Mouse (Mus musculus): ENCODE results near the gene Dmkn. TPM values are rescaled to one million over a fixed set of nuclear protein-coding genes. Genes with fewer than 3 reads are reported as not detected.
"Not testable (repeated sequence)": the region's sequence is repeated elsewhere in the genome, so short reads cannot be mapped to it uniquely, and the experiment has no call there.

The Dmkn gene
- under 1 TPM; 0.56 to 1.00 TPM for total RNA-seq (2021)
- long read RNA-seq, experiment 1 = 0 reads
- long read RNA-seq, experiment 2, partial matches to known transcripts = 0 of 1 reads
- long read RNA-seq, experiment 2, other reads (novel, unspliced or antisense) = 0 of 1 reads

DNA sequence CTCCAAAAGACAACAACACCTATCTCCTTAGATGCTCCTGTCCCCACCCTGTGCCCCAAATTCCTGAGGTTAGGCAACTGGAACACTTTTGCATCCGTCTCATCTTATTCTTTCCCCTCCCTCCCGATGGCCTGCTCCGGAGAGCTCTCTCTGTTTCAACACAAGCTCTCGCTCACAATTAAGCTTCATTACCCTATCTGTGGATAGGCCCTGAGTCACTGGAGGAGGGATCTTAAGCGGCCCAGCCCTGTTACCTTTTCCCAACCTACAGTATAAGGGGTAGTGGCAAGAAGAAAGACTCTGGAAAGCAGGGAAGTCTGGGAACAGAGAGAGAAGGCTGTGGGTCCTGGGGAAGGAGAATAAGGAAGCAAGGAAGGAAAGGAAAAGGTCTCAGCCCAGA is at the start of gene Dmkn:
Gene Dmkn (plus strand): TSS at position 301 of the 400 bp plus-strand sequence.
- no peak for DNase-seq (ENCODE audit: low spot score in 2 of 2)
- TF ChIP-seq CTCF (conservative IDR thresholded peaks at IDR 0.05) = no peak
- Histone ChIP-seq H3K27ac (no peak within 1 kb of the TSS), H3K4me3 (no peak within 1 kb of the TSS)

DNA sequence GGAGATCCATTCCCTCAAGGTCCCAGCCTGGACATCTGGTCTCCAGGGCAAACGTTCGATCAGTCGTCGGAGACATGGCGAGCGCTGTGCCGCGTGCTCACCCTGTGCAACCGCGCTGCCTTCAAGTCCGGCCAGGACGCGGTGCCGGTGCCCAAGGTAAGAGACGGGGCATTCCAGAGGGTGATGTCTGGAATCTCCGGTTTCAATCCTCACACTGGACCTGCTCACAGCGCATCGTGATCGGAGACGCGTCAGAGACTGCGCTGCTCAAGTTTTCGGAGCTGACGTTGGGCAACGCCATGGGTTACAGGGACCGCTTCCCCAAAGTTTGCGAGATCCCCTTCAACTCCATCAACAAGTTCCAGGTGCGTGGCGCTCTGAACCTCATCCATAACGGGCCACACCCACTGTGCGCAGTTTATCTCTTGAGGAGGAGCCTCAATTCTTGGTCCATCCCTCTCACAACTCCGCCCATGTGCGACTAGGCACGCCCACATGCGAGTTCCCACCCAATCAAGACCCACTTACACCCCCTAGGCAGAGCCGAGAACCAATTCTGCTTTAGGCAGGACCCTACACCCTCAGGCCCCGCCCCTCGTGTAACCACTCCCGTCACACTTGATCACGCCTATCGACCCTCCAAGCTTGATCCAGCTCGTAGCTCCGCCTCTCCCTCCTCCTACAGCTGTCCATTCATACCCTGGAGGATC is 46.4 kb upstream of the Dmkn start:
- peak; percentile 42 to 45 for DNase-seq (ENCODE audit: low spot score in 2 of 2)
- Histone ChIP-seq H3K4me3 (peak overlapping the region; percentile 34), H3K27ac (no peak overlapping the region)
- no peak for TF ChIP-seq CTCF (conservative IDR thresholded peaks at IDR 0.05)

DNA sequence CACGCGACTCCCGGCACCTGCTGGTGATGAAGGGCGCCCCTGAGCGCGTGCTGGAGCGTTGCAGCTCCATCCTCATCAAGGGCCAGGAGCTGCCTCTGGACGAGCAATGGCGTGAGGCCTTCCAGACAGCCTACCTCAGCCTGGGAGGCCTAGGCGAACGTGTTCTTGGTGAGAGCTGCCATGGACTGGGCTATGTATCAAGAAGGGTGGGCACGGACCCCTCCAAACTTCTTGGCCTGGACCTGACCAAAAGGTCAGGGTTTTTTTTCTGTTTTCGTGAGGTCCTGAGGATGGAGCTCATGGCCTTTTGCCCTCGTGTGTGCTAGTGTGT is 45.9 kb upstream of the Dmkn start:
- H3K4me3 ChIP-seq = peak overlapping the region; percentile 34
- no peak overlapping the region for H3K27ac ChIP-seq
- no peak for TF ChIP-seq CTCF (conservative IDR thresholded peaks at IDR 0.05)
- DNase-seq (ENCODE audit: low spot score in 2 of 2) = no peak

DNA sequence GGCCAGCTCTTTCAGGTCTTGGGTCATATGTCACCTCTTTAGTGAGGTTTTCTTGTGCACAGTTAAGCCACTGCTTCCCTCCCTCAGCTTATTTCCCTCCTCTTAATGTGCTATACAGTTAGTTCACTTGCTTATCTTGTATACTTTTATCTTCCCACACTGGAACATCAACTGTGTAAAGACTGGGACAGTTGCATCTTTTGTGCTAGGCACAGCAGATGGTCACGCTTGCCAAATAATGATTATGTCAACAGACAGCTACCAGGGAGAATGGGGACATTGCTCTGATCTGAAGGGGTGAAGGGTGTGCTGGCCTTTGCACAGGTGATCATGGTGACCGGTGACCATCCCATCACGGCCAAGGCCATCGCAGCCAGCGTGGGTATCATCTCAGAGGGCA is 43.9 kb upstream of the Dmkn start:
- TF ChIP-seq CTCF (conservative IDR thresholded peaks at IDR 0.05) = no peak
- Histone ChIP-seq H3K4me3 (no peak overlapping the region), H3K27ac (no peak overlapping the region)
- no peak for DNase-seq (ENCODE audit: low spot score in 2 of 2)

DNA sequence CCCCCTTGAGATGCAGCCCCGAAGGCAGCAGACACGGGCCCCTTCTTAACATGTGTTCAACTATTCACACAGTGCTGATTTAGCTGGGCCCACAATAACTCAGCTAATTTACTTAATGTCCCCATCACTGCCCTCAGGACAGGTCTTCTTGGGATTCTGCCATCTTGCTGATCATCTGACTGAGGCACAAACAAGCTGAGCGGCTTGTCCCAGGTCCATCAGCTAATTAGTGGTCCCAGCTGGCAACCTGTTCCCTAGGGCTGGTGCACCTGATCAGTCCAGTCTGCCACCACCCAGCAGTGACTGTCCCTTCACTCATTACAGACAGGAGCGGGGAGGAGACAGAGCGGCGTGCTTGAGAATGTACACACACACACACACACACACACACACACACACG is 42.3 kb upstream of the Dmkn start:
- Histone ChIP-seq H3K27ac (no peak overlapping the region), H3K4me3 (no peak overlapping the region)
- DNase-seq (ENCODE audit: low spot score in 2 of 2) = no peak
- TF ChIP-seq CTCF (conservative IDR thresholded peaks at IDR 0.05) = no peak

DNA sequence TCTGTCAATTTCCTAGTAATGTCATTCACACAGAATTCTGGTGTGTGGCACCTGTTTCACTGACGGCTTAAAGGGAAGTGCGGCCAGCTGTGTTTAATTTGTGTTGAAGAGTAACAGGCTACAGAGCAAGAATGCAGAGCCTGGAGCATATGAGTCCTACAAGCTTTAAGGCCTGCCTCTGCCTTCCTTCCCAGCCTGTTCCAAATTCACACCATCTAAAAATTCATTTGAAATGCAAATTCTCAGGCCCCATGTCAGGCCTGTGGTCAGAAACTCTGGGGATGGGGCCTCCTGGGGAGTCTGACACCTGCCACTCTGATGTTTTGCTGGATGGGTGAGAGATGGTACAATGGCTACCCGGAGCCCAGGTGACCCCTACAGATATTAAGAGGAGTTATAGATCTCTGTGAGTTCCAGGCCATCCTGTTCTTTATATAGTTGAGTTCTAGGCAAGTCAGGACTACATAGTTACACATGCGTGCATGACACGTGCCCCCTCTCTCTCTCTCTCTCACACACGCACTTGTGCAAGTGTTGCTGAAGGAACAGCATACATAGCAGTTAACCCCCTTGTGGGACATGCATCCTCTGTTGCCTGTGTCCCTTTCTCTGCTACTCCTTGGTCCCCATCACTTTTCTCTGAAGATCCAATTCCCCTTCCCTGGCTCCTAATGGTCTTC is 40.1 kb upstream of the Dmkn start:
- H3K27ac ChIP-seq = no peak overlapping the region
- H3K4me3 ChIP-seq = no peak overlapping the region
- DNase-seq (ENCODE audit: low spot score in 2 of 2) = no peak
- TF ChIP-seq CTCF (conservative IDR thresholded peaks at IDR 0.05) = no peak

DNA sequence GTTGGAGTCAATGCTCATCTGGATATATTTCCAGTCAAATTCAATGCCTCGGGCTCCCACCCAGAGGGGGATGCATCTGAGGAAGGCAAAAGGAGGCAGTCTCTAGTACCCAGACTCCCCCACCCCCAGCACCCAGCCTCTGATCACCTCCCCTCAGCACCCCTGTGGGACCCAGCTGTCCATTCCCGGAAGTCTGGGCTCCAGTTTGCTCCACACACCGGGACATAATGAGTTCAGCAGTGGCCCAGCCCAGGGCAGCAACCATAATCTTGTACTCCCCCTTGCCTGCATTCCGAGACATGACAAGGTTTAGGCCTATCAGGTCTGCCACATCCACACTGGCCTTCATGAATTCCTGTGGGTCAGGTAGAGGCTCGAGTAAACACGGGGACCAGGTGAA is 35.3 kb upstream of the Dmkn start:
- no peak for DNase-seq (ENCODE audit: low spot score in 2 of 2)
- Histone ChIP-seq H3K27ac (no peak overlapping the region), H3K4me3 (peak overlapping the region; percentile 87)
- no peak for TF ChIP-seq CTCF (conservative IDR thresholded peaks at IDR 0.05)

DNA sequence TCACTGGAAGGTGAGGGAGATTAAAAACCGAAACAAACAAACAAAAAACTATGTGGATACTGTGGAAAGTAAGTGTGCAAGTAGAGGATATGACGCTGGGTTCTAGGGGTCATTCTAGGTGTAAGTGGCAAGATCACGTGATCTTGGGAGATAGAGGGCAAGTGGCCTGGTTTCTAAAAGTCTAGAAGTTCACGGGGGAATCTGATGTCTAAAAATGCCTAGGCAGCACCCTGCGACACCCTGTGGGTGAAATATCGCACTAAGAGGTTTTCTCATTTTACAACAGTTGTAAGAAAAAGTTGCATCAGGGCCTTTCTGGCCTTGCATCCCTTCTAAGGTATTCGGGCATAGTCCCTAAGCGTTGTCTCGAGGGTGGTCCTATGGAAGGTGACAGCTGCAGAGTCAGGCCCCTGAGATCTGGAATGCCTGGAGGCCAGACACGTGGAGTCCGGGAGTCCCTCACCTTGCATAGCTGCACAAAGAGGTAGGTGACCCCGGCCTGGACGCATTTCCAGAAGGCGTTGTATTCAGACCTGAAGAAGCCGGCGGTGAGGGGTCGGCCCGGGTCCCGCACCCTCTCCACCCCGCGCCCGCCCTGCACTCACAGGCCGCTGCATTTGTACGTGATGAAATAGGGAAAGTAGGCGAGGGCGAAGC is 34.7 kb upstream of the Dmkn start:
- peak; percentile 17; the same call in 1 of the 2 replicates for TF ChIP-seq CTCF (conservative IDR thresholded peaks at IDR 0.05)
- no peak for DNase-seq (ENCODE audit: low spot score in 2 of 2)
- Histone ChIP-seq H3K4me3 (peak overlapping the region; percentile 87), H3K27ac (peak overlapping the region; percentile 92)

DNA sequence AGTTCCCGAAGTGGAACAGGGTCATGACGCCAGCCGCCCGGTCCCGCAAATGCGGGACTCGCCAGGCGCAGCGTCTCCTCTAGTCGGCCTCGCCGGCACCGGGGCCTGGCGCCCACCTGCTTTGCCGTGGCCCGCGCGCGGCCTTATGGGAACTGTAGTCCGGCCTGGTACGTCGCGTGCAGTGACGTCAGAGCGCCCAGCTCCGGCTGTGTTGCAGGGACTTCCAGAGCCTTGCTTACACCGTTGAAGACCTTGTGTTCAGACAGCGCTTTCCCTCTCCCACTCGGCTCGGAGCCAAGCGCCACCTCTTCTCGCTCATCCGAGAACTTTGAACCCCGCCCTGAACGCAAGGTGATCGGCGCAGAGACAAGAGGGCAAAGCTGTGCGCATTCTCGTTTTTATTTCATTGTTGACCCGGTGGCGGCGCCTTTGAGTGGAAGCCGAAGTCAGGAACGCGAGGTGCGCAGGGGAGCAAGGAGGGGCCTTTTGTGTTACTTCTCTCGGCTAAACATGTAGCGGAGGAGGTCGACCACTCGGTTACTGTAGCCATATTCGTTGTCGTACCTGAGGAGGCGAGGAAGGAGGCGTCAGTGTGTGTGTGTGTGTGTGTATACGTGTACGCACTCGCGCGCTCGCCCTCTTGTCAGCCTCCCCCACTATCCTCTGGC is 34.0 kb upstream of the Dmkn start, which contains the start of gene Tmem147:
Gene Tmem147 (minus strand): TSS at position 145 of the 668 bp plus-strand sequence.
- Histone ChIP-seq H3K4me3 (peak within 1 kb of the TSS; percentile 87), H3K27ac (peak within 1 kb of the TSS; percentile 92)
- DNase-seq (ENCODE audit: low spot score in 2 of 2) = peak; percentile 94 to 97
- TF ChIP-seq CTCF (conservative IDR thresholded peaks at IDR 0.05) = peak; percentile 60

DNA sequence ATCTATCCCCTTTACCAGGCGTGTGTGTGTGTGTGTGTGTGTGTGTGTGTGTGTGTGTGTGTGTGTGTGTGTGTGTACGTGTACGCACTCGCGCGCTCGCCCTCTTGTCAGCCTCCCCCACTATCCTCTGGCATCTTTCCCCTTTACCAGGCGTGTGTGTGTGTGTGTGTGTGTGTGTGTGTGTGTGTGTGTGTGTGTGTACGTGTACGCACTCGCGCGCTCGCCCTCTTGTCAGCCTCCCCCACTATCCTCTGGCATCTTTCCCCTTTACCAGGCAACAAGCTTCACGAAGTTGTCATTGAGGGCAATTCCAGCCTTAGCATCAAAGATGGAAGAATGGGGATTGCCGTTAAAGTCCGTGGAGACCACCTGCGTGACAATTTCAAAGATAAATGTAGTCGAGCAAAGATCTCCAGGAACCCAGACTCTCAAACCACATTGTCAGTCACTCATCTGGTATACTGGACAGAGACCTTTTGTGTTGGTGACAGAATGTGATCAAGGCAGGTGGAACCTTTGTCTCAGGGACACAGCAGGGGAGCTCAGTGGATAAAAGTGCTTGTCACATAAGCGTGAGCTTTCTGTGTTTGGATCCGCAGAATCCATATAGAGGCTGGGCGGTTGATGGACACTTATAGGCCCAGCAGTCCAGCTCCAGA is 33.4 kb upstream of the Dmkn start:
- Histone ChIP-seq H3K4me3 (peak overlapping the region; percentile 87), H3K27ac (peak overlapping the region; percentile 92; the same call in 1 of the 2 replicates)
- DNase-seq (ENCODE audit: low spot score in 2 of 2) = not testable (repeated sequence)

DNA sequence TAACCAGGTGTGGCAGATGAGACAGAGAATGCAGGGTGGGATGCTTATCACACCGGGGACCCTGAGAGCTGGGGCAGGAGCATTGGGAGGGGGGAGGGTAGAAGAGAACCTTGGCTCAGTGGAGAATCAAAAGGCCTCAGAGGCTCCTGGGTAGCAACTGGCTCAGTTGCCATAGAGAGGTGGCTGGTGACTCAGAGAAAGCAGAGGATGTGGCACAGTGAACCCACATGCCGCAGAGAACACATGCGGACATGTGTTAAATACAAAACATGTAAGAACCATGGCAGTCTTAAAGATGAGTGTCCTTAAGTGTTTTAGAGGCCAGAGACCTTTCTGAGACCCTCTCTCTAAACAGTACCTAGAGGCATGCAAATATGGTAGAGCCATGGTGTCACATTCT is 27.3 kb upstream of the Dmkn start:
- no peak for DNase-seq (ENCODE audit: low spot score in 2 of 2)
- no peak for TF ChIP-seq CTCF (conservative IDR thresholded peaks at IDR 0.05)
- Histone ChIP-seq H3K27ac (no peak overlapping the region), H3K4me3 (no peak overlapping the region)

DNA sequence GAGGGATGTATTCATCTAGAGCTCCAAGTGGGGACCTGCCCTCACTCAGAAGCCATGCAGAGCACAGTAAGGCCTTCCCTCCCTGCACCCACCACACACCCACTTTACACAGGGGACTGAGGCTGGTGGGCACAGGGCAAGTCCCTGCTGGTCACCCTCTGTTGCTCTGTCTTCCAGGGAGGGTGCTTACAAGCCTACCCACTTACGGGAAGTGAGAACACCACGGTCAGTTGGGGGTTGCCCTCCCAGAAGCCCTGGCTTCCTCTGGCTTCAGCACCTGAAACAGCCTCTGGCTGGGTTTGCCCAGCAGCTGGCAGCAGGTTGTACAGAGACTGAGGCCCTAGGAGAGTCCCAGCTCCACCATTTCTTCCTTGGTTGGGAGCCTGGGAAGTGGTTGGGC is 21.0 kb upstream of the Dmkn start:
- DNase-seq (ENCODE audit: low spot score in 2 of 2); H3K27ac ChIP-seq; H3K4me3 ChIP-seq: not testable (repeated sequence)

DNA sequence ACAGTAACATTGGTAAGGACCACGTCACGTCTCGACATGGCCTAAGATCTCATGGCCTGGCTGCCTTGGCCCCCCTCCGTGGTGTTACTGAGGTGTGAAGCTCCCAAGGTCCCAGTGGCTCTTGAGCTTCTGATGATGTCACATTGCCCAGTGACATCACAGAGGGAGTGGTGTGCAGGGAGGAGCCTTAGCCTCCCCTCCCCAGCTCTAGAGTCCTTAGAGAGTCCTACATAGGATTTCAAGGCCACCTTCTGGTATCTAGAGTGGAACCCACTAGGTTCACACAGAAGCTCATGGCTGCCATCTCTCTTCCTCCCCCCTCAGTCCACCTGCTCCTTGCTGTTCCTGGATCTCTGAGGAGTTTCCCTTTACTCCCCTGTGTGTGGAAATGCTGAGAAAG is 19.9 kb upstream of the Dmkn start, which contains the start of gene Gapdhs:
Gene Gapdhs (minus strand): TSS at position 65 of the 400 bp plus-strand sequence.
- DNase-seq (ENCODE audit: low spot score in 2 of 2) = not testable (repeated sequence)

More for the DNA sequence above, 19.9 kb upstream of the Dmkn start, which contains the start of gene Gapdhs:
- not testable (repeated sequence) for H3K27ac ChIP-seq, H3K4me3 ChIP-seq
